Mouse (Mus musculus): ENCODE data around the gene Nmral1.
"Not testable (repeated sequence)": the region's sequence is repeated elsewhere in the genome, so short reads cannot be mapped to it uniquely, and the experiment has no call there.

Gene Nmral1

GRCm38 (mm10) chr16:4713861-4714710 lies 5.1 kb downstream of the Nmral1 start:
- no peak for DNase-seq

- DNase-seq = no peak
Measured at GRCm38 (mm10) chr16:4711173-4711572, 8.0 kb downstream of the Nmral1 start.

GRCm38 (mm10) chr16:4705541-4705940 lies 13.6 kb downstream of the Nmral1 start:
- DNase-seq = no peak

GRCm38 (mm10) chr16:4702646-4703045 lies 16.5 kb downstream of the Nmral1 start:
- no peak for DNase-seq

GRCm38 (mm10) chr16:4701211-4701610 lies 17.9 kb downstream of the Nmral1 start:
- peak; percentile 33 for DNase-seq

GRCm38 (mm10) chr16:4689371-4689770 lies 29.8 kb downstream of the Nmral1 start:
- DNase-seq = not testable (repeated sequence)

GRCm38 (mm10) chr16:4684457-4684791 lies 34.7 kb downstream of the Nmral1 start:
- no peak for DNase-seq

- DNase-seq = peak; percentile 97
Measured at GRCm38 (mm10) chr16:4683581-4684456, 35.3 kb downstream of the Nmral1 start.

- no peak for DNase-seq
Measured at GRCm38 (mm10) chr16:4683193-4683580, 36.0 kb downstream of the Nmral1 start.

- no peak for DNase-seq
Measured at GRCm38 (mm10) chr16:4682628-4683179, 36.5 kb downstream of the Nmral1 start.

- not testable (repeated sequence) for DNase-seq
Measured at GRCm38 (mm10) chr16:4680922-4681455, 38.2 kb downstream of the Nmral1 start.

GRCm38 (mm10) chr16:4679121-4680018 lies 39.8 kb downstream of the Nmral1 start, which contains the start of gene Coro7:
Coro7 (minus strand) TSS chr16:4679777.
- DNase-seq = peak; percentile 96

GRCm38 (mm10) chr16:4678080-4678479 lies 41.1 kb downstream of the Nmral1 start:
- no peak for DNase-seq

GRCm38 (mm10) chr16:4676836-4677235 lies 42.3 kb downstream of the Nmral1 start:
- no peak for DNase-seq

- DNase-seq = no peak
Measured at GRCm38 (mm10) chr16:4674091-4674490, 45.1 kb downstream of the Nmral1 start.

- no peak for DNase-seq
Measured at GRCm38 (mm10) chr16:4670317-4670716, 48.8 kb downstream of the Nmral1 start.

- peak; percentile 91 for DNase-seq
Measured at GRCm38 (mm10) chr16:4667190-4667808, 51.9 kb downstream of the Nmral1 start.

GRCm38 (mm10) chr16:4665726-4666125 lies 53.4 kb downstream of the Nmral1 start:
- DNase-seq = no peak

GRCm38 (mm10) chr16:4663806-4664205 lies 55.4 kb downstream of the Nmral1 start:
- DNase-seq = no peak

- DNase-seq = no peak
Measured at GRCm38 (mm10) chr16:4661605-4662004, 57.6 kb downstream of the Nmral1 start.

All from kidney, postnatal 14 days (tissue).